Mouse (Mus musculus): ENCODE measurements around the gene Map7d1.

Map7d1 gene

GRCm38 (mm10) chr4:126269292-126269691, 13.1 kb upstream of the Map7d1 start:
- CTCF ChIA-PET, result no interaction called here

- CTCF ChIA-PET, result interaction anchor here (0.9 to 1.1 kb wide), 6 partner anchors 9 to 131 kb away, joined by 3 to 5 read pairs (median 4); no protein-coding TSS in a partner anchor
These were observed 6.1 kb upstream of the Map7d1 start, which contains the start of gene Trappc3 for GRCm38 (mm10) chr4:126262119-126262807. Gene Trappc3, plus strand, starts transcription at chr4:126262325.

DNA sequence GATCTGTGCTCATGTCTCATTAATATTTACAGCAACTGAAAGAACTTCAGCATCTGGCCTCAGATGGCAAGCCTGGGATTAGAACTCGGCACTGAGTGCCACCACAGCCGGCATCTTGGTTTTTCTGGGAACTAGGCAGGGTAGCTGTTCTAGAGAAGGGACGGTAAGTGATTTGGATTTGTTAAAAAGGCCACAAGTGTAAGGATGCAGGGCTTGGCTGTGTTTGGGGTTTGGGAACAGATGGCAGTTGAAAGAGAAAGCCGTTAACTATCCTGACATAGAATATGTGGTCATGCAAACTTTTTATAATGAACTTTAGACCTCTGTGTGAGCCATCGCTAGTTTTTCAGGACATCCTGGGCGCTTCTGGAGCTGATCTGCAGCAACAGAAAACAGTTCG, 5.5 kb upstream of the Map7d1 start:
- CTCF ChIA-PET, result interaction anchor here (0.5 to 1.1 kb wide), 7 partner anchors 9 to 130 kb away, joined by 3 to 5 read pairs (median 3); no protein-coding TSS in a partner anchor

GRCm38 (mm10) chr4:126261266-126261665, 5.1 kb upstream of the Map7d1 start:
- CTCF ChIA-PET, result interaction anchor here (0.5 to 1.0 kb wide), 5 partner anchors 8 to 130 kb away, joined by 3 to 5 read pairs (median 3); no protein-coding TSS in a partner anchor

- CTCF ChIA-PET, result no interaction called here
These were observed 4.5 kb upstream of the Map7d1 start for GRCm38 (mm10) chr4:126260520-126261201.

DNA sequence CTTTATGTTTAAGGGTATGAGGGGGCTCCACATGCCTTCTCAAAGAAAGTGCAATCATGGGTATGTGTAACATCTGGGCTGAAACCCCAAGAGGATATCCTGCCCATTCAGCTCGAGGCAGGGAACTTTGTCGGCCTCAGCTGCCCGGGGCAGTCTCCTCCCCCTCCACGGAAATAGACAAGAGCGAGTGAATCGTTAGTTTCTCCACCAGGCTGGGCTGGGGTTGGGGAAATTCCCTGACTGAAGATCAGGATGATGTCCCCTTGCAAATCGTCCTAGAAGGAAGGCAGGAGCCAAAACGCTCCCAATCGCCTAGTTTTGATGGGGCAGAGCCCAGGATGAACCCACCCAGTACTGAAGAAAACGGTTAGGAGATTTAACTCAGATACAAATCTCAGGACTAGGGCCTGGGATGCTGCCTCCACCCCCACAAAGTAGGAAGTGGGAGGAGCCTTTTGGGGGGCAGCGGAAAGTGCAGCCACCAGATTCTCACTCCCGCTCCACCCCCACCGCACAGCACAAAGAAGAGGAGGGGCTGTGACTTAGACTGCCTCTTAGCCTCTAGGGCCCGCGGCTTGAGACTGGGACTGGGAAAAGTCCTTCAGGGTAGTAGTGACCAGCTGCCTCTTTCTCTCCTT, 3.5 kb upstream of the Map7d1 start:
- CTCF ChIA-PET, result interaction anchor here (0.8 kb wide), 1 partner anchor 21 kb away, joined by 18 read pairs; no protein-coding TSS in a partner anchor

GRCm38 (mm10) chr4:126259063-126259462, 2.9 kb upstream of the Map7d1 start:
- CTCF ChIA-PET, result no interaction called here

DNA sequence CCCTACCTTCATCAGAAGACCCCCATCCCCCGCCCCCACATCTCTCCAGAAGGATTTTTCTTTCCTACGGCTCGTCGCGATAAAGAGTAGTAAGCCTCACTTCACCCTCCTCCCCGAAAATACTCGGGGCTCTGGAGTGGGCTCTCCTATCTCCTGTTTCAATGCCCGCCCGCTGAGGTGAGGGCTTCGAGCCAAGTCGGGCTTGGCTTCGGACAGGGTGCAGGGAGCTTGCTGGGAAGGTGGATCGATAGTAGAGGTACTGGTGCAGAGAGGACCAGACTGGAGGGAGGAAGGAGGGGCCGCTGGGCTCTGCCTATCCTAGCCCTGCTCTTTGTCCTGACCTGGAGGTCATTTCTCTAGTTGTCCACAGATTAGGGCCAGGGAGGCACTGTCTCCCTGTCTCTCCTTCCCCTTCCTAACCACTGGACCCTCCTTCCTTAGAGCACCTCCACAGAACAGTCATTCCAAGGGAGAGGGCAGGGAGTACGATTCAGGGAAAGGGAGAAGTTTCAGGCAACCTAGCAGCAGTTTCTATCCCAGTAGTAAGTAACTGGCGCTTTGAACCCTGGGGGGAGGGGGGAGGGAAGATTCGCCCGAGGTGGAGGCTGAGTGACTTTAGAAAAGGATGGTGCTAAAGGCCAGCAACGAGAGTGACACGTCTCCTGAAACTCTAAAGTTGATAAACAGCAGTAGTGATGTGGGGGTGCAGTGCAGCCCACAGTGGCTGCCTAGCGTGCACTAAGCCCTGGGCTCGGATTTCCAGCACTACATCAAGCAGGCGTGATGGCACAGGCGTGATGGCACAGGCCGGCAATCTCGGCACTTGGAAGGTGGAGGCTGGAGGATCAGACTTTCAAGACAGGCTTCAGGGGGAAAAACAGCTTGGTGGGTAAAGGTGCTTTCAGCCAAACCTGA, 1.1 kb upstream of the Map7d1 start:
- CTCF ChIA-PET, result interaction anchor here (0.8 kb wide), 1 partner anchor 15 kb away, joined by 3 read pairs; no protein-coding TSS in a partner anchor

DNA sequence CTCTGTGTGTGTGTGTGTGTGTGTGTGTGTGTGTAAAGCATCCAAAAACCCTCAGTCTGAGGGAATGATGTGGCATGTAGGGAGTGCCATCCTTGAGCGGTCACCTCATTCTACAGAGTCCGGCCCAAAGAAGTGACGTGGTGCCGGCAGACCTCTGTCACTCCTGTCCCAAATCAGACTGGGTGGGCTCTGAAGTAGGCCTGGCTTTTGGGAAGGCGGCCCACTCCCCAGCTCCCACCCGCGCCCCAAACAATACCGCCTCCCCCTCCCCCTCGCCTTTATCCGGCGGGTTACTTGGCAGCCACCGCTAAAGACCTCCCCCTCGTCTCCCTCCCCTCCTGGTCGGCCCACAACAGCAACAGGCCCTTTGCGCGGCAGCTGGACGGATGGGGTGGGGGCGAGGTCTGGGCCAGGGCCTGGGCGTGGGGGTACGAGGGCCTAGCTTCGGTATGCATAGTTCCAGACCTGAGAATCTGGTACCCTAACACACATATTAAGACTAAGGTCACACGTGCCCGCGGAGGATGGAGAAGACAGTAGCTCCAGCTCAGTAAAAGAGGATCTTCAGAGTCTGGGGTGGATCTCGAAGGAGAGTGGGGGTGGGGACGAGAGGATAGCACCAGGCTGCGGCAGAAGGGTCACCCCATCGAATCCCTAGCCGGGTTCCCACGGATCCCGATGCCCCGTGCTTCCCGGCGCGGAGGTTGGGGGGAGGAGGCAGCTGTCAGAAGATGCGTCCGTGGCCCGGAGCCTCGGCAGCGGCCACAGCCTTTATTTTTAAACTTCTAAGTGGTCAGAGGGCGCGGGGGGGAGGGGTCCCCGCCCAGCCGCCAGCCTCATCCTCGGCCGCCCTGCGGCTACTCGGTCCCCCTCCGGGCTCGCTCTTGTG, 786 bp downstream of the Map7d1 start:
- CTCF ChIA-PET, result interaction anchor here (1.8 kb wide), 1 partner anchor 23 kb away, joined by 5 read pairs; no protein-coding TSS in a partner anchor

DNA sequence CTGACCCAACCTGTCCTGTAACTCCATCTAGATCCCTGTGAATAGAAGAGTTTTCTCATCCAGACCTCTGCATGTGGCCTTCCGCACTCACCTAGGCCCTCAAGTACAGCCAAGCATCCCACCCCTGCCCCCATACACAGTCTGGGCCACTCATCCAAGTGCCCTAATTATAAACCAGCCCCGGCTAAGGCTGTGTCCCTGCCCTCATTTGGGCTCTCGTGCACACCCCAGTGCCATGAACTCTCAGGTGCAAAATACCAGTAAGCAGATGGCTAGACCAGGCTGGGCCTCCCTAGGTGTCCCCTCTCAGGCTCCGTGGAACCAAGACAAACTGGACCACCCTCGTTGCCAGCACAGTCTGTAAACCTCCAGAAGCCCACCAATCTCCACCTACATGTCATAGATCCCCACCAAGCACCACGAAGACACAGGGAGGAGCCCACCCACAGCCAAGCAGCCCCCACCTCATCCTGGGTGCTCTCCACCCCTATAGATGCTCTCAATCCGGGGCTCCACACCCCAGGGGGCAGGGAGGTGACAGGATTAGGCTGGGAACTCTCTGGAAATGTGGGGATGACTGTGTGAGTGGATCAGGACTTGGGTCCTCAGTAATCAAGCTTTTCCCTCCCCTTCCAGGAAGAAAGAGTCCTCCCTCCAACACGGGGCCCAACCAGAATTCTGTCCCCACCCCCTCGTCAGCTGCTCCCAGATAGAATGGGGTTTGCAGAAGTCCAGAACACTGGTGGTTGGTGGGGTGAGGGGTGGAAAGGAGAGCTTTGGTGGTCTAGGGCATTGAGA, 1.6 kb downstream of the Map7d1 start:
- CTCF ChIA-PET, result interaction anchor here (1.8 kb wide), 1 partner anchor 24 kb away, joined by 5 read pairs; no protein-coding TSS in a partner anchor

DNA sequence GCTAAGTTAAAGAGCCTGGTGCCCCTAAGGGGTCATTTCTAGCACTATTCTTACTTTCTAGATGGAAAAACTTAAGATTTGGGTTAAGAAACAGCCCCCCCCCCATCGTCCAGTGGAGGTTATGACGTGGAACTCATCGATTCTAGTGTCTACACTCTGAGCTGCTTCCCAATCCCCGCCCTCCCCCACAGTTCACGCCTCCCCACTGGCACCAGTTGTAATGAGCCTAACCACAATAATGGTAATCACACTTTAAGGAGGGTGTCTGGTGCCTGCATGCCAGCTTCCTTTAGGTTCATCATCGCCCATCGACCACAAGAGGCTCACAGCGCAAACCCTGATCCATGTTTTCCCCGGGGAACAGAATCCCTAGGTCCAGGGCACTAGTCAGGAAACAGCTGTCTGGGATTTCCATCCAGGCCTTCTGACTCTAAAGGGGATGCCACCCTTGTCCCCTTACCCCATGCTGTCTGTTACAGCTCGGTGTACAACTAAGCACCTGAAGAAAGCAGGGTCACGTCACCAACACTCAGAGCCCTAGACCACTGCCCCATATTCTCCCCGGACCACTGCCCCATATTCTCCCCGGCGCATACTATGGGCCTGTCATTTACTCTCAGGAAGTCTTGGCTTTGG, 2.4 kb downstream of the Map7d1 start:
- CTCF ChIA-PET, result interaction anchor here (1.1 kb wide), 1 partner anchor 8 kb away, joined by 3 read pairs; no protein-coding TSS in a partner anchor

GRCm38 (mm10) chr4:126252411-126253237, 3.5 kb downstream of the Map7d1 start:
- CTCF ChIA-PET, result interaction anchor here (1.1 kb wide), 1 partner anchor 9 kb away, joined by 3 read pairs; no protein-coding TSS in a partner anchor

- CTCF ChIA-PET, result no interaction called here
These were observed 4.4 kb downstream of the Map7d1 start for GRCm38 (mm10) chr4:126251655-126252254.

GRCm38 (mm10) chr4:126250659-126251058, 5.5 kb downstream of the Map7d1 start:
- CTCF ChIA-PET, result interaction anchor here (0.6 kb wide), 1 partner anchor 47 kb away, joined by 3 read pairs; no protein-coding TSS in a partner anchor

GRCm38 (mm10) chr4:126248261-126248868, 7.8 kb downstream of the Map7d1 start:
- CTCF ChIA-PET, result no interaction called here

DNA sequence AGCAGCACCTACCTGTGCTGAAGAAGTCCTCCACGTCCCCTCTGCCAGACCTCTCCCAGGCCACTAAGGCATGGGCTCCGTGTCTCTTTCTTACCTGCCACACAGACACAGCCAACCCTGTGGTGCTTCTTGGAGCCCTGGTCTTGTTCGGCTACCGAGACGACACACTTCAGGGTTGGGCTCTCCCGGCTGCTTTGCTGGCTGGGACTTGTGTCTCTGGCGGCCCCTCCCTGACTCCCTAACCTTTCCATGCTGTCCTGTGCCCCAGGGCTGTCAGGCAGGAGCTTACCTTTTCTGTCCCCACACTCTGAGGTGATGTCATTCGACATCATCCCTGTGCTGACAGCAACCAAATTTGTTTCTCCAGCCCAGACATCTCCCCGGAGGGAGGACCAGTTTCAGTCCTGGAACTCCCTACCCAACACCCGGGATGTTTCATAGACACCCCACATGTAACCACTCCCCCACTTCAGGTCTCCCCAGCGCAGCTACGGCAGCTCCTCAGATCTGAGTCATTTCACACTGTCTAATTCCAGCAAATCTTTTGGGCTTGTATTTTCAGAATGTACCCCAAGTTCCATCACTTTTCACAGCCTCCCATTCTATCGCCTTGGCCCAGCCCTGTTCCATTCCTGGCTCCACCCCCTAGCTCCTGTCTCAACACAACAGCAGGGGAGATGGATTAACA, 9.8 kb downstream of the Map7d1 start:
- CTCF ChIA-PET, result no interaction called here
